Mouse (Mus musculus): ENCODE measurements at regions not wholly inside any gene's neighbourhood (a gene's known extent, or its start where the extent isn't known, plus 50 kb on each side); places are given as distances from the start of the nearest gene placed in this dataset.

- TF ChIP-seq GATA1 (IDR thresholded peaks at IDR 0.05; ENCODE audit: low read length) (no peak), TAL1 (IDR thresholded peaks at IDR 0.05; ENCODE audit: low read length) (no peak)
These were observed 368.5 kb upstream of the Jarid2 start for GRCm38 (mm10) chr13:44360725-44361290.

Data from erythroblast, embryonic 14.5 days (primary cell).